Mouse (Mus musculus): ENCODE results near the gene Casp3. TPM values are rescaled to one million over a fixed set of nuclear protein-coding genes. Genes with fewer than 3 reads are reported as not detected.

Gene Casp3
- polyA plus RNA-seq, 1 experiment from 2014 or later, result 49.2 TPM

DNA sequence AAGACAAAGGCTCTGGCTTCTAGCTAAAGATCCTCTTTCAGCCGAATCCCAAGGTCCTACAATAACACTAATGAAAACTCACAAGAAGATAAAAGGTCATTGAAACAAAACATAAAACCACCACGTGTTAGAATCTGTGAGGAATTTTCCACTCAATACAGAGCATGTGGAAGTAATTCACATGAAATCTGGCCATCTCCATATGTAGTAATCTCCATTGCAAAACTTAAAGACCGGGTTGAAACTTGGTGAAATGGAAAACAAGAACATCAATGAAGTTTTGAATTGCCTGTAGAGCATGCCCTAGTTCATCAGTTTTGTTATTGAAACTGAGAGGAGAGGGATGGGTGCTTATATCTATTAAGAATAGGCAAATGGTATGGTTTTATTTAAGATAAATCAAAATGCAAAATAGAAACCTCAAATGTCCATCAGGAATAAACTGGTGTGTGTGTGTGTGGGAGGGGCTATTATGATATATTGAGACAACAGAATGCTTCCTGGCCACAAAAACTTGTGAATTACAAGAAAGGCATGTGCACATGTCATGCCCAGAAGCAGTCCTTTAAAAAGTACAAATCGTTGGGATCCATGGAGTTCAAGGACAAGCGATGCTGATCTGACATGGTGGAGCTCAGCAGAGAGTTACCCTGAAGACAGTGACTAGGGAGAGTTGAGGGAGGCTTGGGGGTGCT, 63.7 kb downstream of the Casp3 start:
- Histone ChIP-seq H3K27me3 (ENCODE audit: control insufficient read depth, insufficient read depth, low read length) (no peaks in the 10 kb centered on the region), H3K4me2 (no peak overlapping the region), H3K4me1 (ENCODE audit: control insufficient read depth, insufficient read depth, low read length) (no peaks in the 10 kb centered on the region), H3K36me3 (ENCODE audit: control insufficient read depth, insufficient read depth, low read length) (no peaks in the 10 kb centered on the region), H3K9ac (ENCODE audit: low read depth, low read length) (no peak overlapping the region), H3K4me3 (ENCODE audit: low read depth, low read length) (no peak overlapping the region), H3K27ac (ENCODE audit: low read depth, low read length) (no peak overlapping the region), H3K9me3 (replicated peaks; ENCODE audit: control insufficient read depth, low read length) (no peaks in the 10 kb centered on the region)
- no peak for ATAC-seq (replicated peaks; ENCODE audit: insufficient number of reproducible peaks, low FRiP score, low TSS enrichment)
- 61% methylated on average over 5 of the region's 5 CpGs for WGBS (ENCODE audit: insufficient replicate concordance)

DNA sequence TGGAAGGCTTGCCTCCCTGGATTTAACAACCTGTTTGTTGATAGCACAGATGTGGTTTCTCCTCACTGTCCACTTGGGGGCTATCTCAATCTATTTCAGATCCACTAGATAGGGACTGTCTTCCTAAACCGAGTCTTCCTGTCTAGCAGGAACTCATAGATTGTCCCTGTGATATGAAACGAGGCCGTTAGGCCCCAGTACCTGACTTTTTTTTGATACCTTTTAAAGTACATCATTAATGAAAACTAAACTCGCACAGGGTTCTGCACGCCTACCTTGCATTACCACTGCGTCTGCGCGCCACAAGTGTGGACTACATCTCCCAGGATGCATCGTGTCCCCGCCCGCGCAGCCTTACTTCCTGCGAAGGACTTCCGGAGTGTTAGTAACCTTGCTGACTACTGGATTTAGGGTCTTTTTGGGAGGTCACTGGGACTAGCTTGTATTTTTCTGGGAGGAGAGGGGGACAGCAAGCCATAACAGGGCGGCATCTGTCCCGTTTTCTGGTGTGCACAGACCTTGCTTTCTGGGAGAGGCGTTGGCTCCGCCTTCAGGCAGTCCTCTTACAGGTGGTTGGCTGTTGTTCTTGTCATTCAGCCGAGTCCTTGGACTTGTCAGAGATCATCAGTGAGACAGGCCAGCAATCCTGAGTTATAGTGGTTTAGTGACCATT, 69.7 kb downstream of the Casp3 start:
- peak overlapping the region; percentile 67 for H3K4me3 ChIP-seq (ENCODE audit: low read depth, low read length)
- no peaks in the 10 kb centered on the region for H3K36me3 ChIP-seq (ENCODE audit: control insufficient read depth, insufficient read depth, low read length)
- no peaks in the 10 kb centered on the region for H3K4me1 ChIP-seq (ENCODE audit: control insufficient read depth, insufficient read depth, low read length)
- under 1% methylated on average over 19 of the region's 19 CpGs for WGBS (ENCODE audit: insufficient replicate concordance)
- no peaks in the 10 kb centered on the region for H3K27me3 ChIP-seq (ENCODE audit: control insufficient read depth, insufficient read depth, low read length)
- peak overlapping the region; percentile 55 for H3K4me2 ChIP-seq
- H3K27ac ChIP-seq (ENCODE audit: low read depth, low read length), result peak overlapping the region; percentile 90
- H3K9ac ChIP-seq (ENCODE audit: low read depth, low read length), result peak overlapping the region; percentile 94
- peak; percentile 93 for ATAC-seq (replicated peaks; ENCODE audit: insufficient number of reproducible peaks, low FRiP score, low TSS enrichment)
- no peaks in the 10 kb centered on the region for H3K9me3 ChIP-seq (replicated peaks; ENCODE audit: control insufficient read depth, low read length)

Other genes with a start within 250 kb of the Casp3 start
- 16.4 and 20.3 TPM in 2 replicates for gene Acsl1, start 146.3 kb upstream of the Casp3 start, polyA plus RNA-seq (2014; fragmentation: Nextera tagmentation; extraction: Ambion mirVana)
- gene Cenpu, start 65.3 kb upstream of the Casp3 start, polyA plus RNA-seq (2014; fragmentation: Nextera tagmentation; extraction: Ambion mirVana), result 14.9 and 18.4 TPM in 2 replicates
- 9.7 and 10.8 TPM in 2 replicates for gene Primpol, start 79 bp upstream of the Casp3 start, polyA plus RNA-seq (2014; fragmentation: Nextera tagmentation; extraction: Ambion mirVana)
- 11.6 and 16.5 TPM in 2 replicates for gene Irf2, start 122.4 kb downstream of the Casp3 start, polyA plus RNA-seq (2014; fragmentation: Nextera tagmentation; extraction: Ambion mirVana)

Measured in heart, embryonic 11.5 days (tissue).